Mouse (Mus musculus) ovary, postnatal 36 days (tissue): ENCODE data around the gene Tlcd1.
"Not testable (repeated sequence)": the region's sequence is repeated elsewhere in the genome, so short reads cannot be mapped to it uniquely, and the experiment has no call there.

Source experiments
- DNase-seq: peaks from one replicate; pipeline ENCODE4 v3.0.0; 2022; ENCODE audit warnings: low spot score, mixed read lengths

Tlcd1 gene

GRCm38 (mm10) chr11:78177903-78178858, 1.7 kb downstream of the Tlcd1 start:
- peak; percentile 96 for DNase-seq

- peak; percentile 64 for DNase-seq
Measured at GRCm38 (mm10) chr11:78178859-78179437, 2.4 kb downstream of the Tlcd1 start.

- DNase-seq: no peak
Measured at GRCm38 (mm10) chr11:78179438-78179999, 3.0 kb downstream of the Tlcd1 start.

- DNase-seq: no peak
Measured at GRCm38 (mm10) chr11:78180081-78180761, 3.7 kb downstream of the Tlcd1 start.

GRCm38 (mm10) chr11:78181830-78182357, 5.4 kb downstream of the Tlcd1 start:
- DNase-seq: no peak

- DNase-seq: no peak
Measured at GRCm38 (mm10) chr11:78182450-78182849, 5.9 kb downstream of the Tlcd1 start.

- DNase-seq: peak; percentile 71
Measured at GRCm38 (mm10) chr11:78182961-78183844, 6.7 kb downstream of the Tlcd1 start, which contains the start of gene Rpl23a. Gene Rpl23a, minus strand, starts transcription at chr11:78183584.

- no peak for DNase-seq
Measured at GRCm38 (mm10) chr11:78183884-78184514, 7.5 kb downstream of the Tlcd1 start.

- not testable (repeated sequence) for DNase-seq
Measured at GRCm38 (mm10) chr11:78184702-78185101, 8.2 kb downstream of the Tlcd1 start.

- DNase-seq: peak; percentile 85
Measured at GRCm38 (mm10) chr11:78188331-78189233, 12.1 kb downstream of the Tlcd1 start, which contains the start of gene Rab34. Gene Rab34, plus strand, starts transcription at chr11:78188430.

GRCm38 (mm10) chr11:78189234-78190040, 12.9 kb downstream of the Tlcd1 start:
- DNase-seq: peak; percentile 74

GRCm38 (mm10) chr11:78190041-78190440, 13.5 kb downstream of the Tlcd1 start:
- no peak for DNase-seq

GRCm38 (mm10) chr11:78193113-78193512, 16.6 kb downstream of the Tlcd1 start, which contains the start of gene Proca1:
Gene Proca1, plus strand, starts transcription at chr11:78193392.
- DNase-seq: no peak

- peak; percentile 79 for DNase-seq
Measured at GRCm38 (mm10) chr11:78194411-78195100, 18.0 kb downstream of the Tlcd1 start.

GRCm38 (mm10) chr11:78195101-78195863, 18.8 kb downstream of the Tlcd1 start:
- DNase-seq: no peak

- no peak for DNase-seq
Measured at GRCm38 (mm10) chr11:78202372-78202771, 25.9 kb downstream of the Tlcd1 start.

- DNase-seq: no peak
Measured at GRCm38 (mm10) chr11:78204287-78204686, 27.8 kb downstream of the Tlcd1 start.
